ENCODE assay signal across 16 mouse cellular contexts in genomic region chr19:55327510-55327909, GRCm38 (mm10).
"Had no signal": no experiment of that assay in that cellular context is flagged by ENCODE, and none has a peak within 500 bp of the region (broad histone marks: within the 10 kb centered on the region; RNA-seq: fewer than 3 reads in every experiment).

No protein-coding gene starts in this region.

- H3K4me1 ChIP-seq: neural tube, embryonic 12.5 days; neural tube, embryonic 15.5 days; stomach, embryonic 15.5 days had no signal

- H3K27ac ChIP-seq: left cerebral cortex, adult 2 months; liver, embryonic 13.5 days; neural tube, embryonic 12.5 days; neural tube, embryonic 15.5 days; stomach, embryonic 15.5 days had no signal

- DNase-seq: kidney, postnatal 10 days; kidney, postnatal 36 days; layer of hippocampus, postnatal 36 days; liver, embryonic 13.5 days; lung, adult 2 months; lung, postnatal 14 days; lung, postnatal 4 days; midbrain, embryonic 14.5 days; retina, postnatal 1 day; right cerebral cortex, postnatal 25 days; spleen, adult 18-20 months; thymus, postnatal 25 days had no signal

- H3K27me3 ChIP-seq: liver, embryonic 13.5 days; neural tube, embryonic 12.5 days; neural tube, embryonic 15.5 days; stomach, embryonic 15.5 days had no signal

- H3K9me3 ChIP-seq: liver, embryonic 13.5 days; neural tube, embryonic 12.5 days; neural tube, embryonic 15.5 days; stomach, embryonic 15.5 days had no signal

- H3K4me3 ChIP-seq: left cerebral cortex, adult 2 months; liver, embryonic 13.5 days; neural tube, embryonic 12.5 days; neural tube, embryonic 15.5 days; stomach, embryonic 15.5 days had no signal
